Mouse (Mus musculus): ENCODE results near the gene Ghr.

- TF ChIP-seq EP300 (IDR thresholded peaks at IDR 0.05; ENCODE audit: low read depth): no peak
- TF ChIP-seq CTCF (IDR thresholded peaks at IDR 0.05; ENCODE audit: low read depth): no peak
These were observed 85.2 kb downstream of the Ghr start for GRCm38 (mm10) chr15:3497946-3498580.
